Mouse (Mus musculus): ENCODE data around the gene Lamtor2. TPM values are rescaled to one million over a fixed set of nuclear protein-coding genes. Genes with fewer than 3 reads are reported as not detected.

The Lamtor2 gene
- total RNA-seq, 4 experiments from 2014 or later = 138 to 164 (median 144) TPM

GRCm38 (mm10) chr3:88567892-88568291 lies 15.0 kb upstream of the Lamtor2 start:
- no peak for DNase-seq

- no peak for DNase-seq
Measured at GRCm38 (mm10) chr3:88566536-88567061, 13.7 kb upstream of the Lamtor2 start.

- no peak for DNase-seq
Measured at GRCm38 (mm10) chr3:88566116-88566515, 13.2 kb upstream of the Lamtor2 start.

DNA sequence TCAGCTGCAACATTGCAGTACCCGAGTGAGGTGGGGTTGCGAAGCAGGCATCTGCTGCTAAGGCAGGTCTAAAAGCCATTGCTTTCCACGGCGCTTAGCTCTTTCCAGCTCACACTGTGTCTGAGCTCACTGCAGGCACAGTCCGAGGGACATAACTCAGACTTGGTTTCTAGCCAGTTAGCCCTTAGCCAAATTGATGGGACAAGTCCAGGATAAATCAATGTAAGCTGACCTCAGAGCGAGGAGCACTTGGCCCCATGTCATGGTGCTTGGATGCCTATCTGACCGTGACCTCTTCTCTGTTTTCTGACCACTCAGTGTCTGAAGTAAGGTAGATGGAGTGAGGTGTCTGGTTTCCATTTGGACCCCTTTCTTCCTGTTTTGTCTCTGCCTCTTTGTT lies 11.1 kb upstream of the Lamtor2 start:
- DNase-seq = no peak

DNA sequence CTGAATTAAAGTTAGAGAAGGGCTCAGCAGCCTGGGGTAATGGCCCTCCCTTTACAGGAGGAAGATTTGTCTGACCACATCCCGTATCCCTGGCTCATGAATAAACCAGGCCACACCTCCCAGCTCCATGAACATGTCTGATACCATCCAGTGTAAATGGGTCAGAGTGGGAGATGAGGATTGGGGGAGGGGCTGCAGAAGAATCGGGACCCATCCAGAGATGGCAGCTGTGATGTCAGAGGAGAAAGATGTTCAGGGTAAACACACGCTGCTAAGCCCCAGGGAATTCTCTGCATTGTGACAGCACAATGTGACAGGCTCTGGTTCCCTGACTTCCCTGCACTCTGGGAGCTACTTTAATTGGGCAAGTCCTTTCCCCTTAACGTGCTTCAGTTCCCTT lies 10.6 kb upstream of the Lamtor2 start:
- DNase-seq = no peak

DNA sequence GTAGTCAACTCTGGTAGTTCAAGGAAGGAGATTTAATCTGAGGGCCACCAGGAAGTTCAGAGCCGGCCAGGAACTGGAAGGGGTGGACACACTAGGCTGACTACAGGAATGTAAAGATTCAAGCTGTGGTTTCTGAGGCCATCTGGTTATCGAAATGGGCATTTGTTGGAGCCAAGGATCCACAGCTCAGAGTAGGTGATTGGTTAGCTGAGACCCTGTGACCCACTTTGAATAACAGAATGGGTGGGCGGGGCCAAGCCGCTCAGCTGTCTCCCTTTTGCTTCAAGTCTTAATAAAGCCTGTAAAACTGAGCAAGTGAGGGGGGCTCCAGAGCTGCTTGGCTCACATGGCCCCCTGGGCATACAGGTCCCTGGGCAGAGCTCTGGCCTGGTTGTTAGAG lies 9.1 kb upstream of the Lamtor2 start:
- DNase-seq = no peak

DNA sequence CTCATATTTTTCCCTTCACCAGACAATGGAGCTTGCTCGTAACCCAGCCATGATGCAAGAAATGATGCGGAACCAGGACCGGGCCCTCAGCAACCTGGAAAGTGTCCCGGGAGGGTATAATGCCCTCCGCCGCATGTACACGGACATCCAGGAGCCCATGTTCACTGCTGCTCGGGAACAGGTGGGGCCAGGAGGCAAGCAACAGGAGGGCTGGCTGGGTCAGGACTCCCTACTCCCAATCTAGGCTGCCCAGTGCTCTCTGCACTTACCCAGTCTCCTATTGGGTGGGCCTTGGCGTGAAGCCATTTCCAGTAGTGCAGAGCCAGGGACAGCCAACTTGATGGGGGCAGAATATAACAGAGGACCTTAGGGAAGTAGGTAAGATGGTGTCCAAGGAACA lies 6.7 kb upstream of the Lamtor2 start:
- DNase-seq = no peak

GRCm38 (mm10) chr3:88556616-88557015 lies 3.7 kb upstream of the Lamtor2 start:
- DNase-seq = no peak

DNA sequence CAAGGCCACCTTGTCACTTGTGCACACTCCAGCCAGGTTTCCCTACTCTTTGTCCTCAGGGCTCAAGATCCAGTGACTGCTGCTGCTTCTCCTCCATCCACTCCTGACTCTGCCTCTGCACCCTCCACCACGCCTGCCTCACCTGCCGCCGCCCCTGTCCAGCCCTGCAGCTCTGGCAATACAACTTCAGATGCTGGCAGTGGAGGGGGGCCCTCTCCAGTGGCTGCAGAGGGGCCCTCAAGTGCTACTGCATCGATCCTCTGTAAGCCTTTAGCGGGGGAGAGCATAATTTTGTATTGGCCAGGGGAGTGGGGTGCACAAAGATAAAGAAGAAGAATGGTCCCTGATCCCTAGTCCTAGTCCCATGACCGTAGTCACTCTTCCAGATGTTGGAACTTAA lies 2.9 kb upstream of the Lamtor2 start:
- no peak for DNase-seq

DNA sequence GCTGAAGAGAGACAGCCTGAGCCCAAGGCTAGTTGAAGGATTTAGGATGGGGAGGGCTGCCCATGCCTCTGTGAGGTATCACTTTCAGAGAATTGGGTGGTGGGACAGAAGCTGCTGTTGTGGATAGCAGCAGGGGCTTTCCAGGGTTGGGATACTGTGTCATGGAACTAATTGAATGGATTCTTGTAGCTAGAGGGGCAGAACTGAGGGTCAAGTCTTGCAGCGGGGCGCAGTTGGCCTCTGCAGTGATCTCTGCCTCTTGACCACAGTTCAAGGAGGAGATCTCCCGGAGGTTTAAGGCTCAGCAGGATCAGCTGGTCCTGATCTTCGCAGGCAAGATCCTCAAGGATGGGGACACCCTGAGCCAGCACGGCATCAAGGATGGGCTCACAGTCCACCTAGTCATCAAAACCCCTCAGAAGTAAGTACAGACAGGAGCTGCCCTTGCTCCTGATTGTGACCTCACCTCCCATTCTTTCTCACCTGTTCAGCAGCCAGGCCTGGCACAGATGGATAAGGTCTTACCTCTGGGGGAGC lies 2.3 kb upstream of the Lamtor2 start:
- no peak for DNase-seq

DNA sequence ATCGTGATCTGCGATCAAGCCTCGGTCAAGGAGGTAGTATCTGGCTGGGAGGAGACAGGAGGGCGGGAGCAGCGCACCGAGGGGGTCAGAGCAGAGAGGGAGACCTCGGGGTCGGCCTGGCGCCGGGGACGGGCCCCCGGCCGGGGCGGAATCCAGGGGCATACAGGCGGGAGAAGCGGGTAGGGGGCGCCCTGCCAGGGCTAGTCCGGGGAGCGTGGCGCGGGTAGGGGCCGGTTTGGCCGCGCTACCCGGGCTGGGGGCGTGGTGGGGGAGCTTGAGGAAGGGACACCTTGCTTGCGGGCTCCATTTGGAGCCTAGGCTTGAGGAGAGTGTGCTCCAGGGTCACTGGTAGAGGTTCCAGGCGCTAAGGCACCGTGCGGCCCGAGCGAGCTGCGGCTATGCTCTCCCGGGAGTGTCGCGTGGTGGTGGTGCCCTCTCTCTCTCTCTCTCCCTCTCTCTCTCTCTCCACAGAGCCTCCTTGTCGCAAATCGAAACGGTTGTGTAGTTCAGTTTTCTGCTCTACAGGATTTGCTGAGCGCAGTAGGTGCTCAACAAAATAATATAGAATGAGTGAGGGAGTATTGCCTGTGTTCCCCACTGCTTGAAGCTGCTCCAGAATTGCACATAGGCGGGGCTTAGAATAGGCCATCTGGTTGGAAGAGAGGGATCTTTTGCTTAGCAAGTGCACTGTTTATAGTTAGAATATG lies 1.2 kb upstream of the Lamtor2 start:
- DNase-seq = no peak

- peak; percentile 85 for DNase-seq
Measured at GRCm38 (mm10) chr3:88553525-88553879, 628 bp upstream of the Lamtor2 start, which contains the start of gene Ubqln4. TSS of gene Ubqln4 (plus strand) at chr3:88553758.

DNA sequence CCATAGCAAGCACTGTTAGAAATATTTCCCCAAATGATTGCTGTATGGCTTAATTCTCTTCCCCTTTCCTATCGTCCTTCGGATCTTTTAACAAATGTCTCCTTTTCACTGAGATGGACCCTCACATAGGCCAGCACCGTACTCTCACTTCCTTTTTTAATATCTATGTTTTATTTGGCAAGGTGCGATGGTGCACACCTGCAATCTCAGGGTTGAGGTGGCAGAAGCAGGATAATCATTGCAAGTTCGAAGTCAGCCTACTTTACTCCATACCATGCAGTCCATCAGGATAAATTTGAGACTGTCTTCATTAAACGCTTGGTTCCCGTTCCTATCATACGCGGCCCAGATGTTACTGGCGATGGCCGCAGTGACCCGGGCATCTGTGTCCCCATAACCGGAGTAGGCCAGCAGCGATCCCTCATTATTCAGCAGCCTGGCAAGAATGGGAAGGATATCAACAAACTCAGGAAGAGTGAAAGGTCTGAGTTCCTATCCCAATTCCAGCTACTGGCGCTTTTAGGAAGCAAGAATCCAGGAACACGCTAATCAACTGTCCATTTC lies 710 bp downstream of the Lamtor2 start:
- no peak for DNase-seq

DNA sequence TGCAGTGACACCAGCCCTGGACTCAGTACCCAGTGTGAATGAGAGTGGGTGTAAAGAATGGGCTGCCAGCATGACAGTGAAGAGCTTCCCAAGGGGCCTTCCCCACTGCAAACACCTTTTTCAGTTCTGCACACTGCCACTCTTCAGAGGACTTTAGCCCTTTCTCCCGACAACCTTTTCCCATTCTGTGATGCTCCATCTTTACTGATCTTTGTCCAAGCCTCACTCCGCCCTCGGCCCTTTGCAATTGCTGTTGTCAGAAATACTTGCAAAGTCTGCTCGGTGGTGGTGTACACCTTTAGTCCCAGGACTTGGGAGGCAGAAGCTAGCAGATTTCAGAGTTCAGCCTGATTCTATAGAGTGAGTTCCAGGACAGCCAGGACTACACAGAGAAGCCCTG lies 1.3 kb downstream of the Lamtor2 start:
- no peak for DNase-seq

DNA sequence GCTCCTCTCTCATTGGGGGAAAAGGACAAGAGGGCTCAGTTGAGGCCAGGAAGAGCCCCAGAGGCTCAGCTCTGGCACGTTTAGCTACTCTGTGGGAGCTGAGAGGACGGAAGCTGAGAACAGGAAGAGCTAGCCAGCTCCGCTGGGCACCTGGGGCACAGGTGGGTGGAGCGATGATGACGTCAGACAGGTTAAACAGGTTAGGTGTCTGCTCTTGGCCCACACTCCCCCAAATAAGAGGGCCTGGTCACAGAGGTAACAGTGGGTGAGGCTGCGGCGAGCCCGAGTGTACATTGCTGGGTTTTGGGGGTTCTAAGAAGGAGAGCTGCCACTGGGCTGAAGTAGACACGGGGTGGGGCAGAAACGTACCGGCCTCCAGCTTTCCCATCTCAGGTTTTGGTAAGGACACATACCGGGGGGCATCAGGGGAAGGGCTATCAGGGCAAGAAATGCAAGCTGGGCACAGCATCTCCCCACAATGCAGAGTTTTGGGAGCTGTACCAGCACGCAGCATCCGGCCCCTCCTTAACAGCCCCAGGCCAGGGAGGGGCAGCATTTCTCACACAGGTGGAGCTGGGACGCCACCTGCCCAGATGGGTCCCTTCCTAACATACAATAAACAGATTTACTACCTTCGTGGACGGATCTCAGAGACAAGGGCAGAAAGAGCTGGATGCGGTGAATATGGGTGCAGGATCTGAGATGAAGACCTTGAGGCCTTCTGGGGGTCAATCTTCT lies 4.5 kb downstream of the Lamtor2 start, which contains the start of gene Rab25:
Gene Rab25 (minus strand): TSS at position 121 of the 738 bp plus-strand sequence.
- no peak for DNase-seq

GRCm38 (mm10) chr3:88546674-88547418 lies 6.0 kb downstream of the Lamtor2 start:
- no peak for DNase-seq

GRCm38 (mm10) chr3:88544955-88545591 lies 7.8 kb downstream of the Lamtor2 start:
- no peak for DNase-seq

GRCm38 (mm10) chr3:88544514-88544913 lies 8.4 kb downstream of the Lamtor2 start:
- no peak for DNase-seq

- DNase-seq = no peak
Measured at GRCm38 (mm10) chr3:88543651-88544410, 9.0 kb downstream of the Lamtor2 start.

DNA sequence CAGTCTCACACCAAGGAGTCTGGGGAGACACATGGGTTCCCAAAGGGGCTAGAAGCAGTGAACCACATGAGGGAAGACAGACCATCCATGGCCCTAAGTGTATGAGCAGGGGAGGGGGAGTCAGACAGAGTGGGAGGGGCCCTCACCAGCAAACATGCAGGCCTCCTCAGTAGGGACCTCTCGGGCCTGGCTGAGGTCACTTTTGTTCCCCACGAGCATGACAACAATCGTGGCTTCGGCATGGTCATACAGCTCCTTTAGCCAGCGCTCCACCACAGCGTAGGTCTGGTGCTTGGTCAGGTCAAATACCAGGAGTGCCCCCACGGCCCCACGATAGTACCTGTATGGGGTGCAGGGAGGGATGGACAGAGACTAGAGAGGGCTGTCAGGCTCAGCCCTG lies 9.7 kb downstream of the Lamtor2 start:
- no peak for DNase-seq

DNA sequence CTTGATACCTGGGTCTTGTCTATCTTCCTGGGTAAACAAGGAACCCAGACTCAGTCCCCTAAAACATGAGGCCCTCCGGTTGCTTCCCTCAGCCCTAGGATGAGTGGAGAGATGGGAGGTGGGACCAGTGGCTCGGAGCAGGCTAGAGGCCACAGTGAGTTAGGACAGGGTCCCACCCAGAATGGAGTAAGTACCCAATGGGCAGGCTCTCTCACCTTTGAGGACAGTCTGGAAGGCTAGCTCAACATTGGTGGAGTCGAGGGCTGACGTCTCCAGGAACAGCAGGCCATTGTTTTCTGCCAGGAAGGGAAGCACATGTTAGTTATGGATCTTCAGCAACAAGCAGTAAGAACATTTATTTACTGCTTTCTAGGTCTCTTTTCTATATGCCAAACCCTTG lies 10.4 kb downstream of the Lamtor2 start:
- no peak for DNase-seq

Data from adrenal gland, adult 8-10 months (tissue).